Mouse (Mus musculus) olfactory bulb, adult 2 months (tissue): ENCODE measurements around the gene Jakmip3.

ENCODE experiments used
- CTCF ChIP-seq: fragments of 200-500 bp; IDR thresholded peaks from 2 replicates; pipeline ENCODE4 v1.5.1; 2012; ENCODE audit warnings: low read depth, mild to moderate bottlenecking, low read length, moderate library complexity; ENCODE audit not compliant: insufficient read depth
- POLR2A ChIP-seq: fragments of 200-500 bp; IDR thresholded peaks from 2 replicates; pipeline ENCODE4 v1.6.1; 2012; ENCODE audit warnings: mild to moderate bottlenecking, low read depth, low read length, moderate library complexity; ENCODE audit not compliant: insufficient read depth

DNA sequence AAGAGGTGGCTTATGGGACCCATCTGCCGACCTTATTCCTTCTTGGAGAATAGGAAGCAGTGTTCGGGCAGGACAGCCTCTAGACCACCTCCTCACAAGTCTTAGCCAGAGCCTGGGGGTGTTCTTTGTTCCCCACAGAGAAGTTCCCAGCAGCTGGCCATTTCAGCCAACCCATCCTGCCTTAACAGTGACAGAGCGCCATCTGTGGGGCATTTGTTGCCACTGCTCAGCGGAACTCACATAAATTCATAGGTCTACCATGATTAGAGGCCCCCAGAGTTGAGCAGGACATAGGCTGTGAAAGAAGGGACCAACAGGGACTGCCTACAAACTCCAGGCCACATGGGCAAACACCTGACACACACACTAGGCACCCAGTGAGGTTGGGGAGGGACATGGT, 122.9 kb downstream of the Jakmip3 start:
- TF ChIP-seq CTCF (no peak), POLR2A (no peak)
